Mouse (Mus musculus) frontal cortex, postnatal 25 days (tissue): Measurements from ENCODE around the gene Zfp992.
"Not testable (repeated sequence)": the region's sequence is repeated elsewhere in the genome, so short reads cannot be mapped to it uniquely, and the experiment has no call there.

Experiments
- DNase-seq, 2 experiments: peaks; one replicate each; pipeline ENCODE4 v3.0.0; 2022; ENCODE audit warnings: low spot score in 2 of 2

Zfp992 gene

DNA sequence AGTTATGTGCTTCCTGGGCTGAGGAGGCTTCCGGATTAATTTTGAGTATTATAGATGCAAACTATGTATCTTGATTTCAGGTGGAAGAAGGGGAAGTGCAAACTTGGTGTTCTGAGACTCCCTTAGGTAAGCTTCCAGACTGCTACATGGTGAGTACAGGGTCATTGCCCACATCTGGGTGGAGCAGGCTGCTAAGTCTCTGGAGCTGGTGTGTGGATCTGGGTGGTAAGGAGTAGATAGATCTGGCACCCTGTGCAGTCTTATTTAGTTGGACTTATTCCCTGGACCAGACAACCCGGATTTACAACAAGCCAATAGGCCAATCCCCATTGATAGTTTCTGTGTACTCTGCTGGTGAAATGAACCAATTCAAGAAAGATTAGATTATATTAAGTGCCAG lies at the start of gene Zfp992:
Zfp992 (plus strand) TSS at position 74 of the 400 bp plus-strand sequence.
- DNase-seq, result not testable (repeated sequence)

DNA sequence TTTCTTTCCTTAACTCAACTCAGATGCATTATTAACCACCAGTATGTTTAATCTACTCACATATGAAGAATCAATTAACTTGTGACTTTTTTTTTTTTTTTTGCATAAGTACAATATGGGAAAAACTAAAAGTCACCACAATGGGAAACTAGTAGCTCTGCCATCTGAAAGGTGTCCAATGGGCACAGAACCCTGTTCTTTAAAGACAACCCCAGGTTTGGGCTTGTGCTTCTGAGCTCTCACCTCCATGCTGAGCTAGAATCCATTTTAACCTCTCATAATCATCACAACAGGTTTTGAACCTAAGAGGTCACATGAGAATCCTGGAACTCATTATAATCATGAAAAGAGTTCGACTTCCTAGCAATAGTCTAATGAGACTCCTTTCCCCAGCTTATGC lies 19.4 kb upstream of the Zfp992 start:
- not testable (repeated sequence) for DNase-seq

DNA sequence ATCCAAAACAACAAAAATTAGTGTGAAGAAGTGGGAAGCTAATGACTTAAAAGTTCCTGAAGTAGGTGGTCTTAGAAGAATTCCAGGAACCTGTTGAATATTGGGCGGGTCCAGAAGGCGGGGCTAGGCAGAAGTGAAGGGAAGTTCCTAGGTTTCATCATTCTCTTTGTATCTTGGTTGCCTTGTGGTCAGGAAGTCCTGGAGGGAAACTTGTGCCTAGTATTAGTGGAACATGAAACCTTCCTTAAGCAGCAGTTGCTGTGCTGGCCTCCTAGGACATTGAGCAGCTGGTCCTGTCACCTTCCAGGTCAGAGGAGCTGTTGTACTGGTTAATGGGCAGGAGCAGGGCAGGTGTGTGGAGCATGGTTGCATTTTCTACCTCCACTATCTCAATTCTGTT lies 17.9 kb upstream of the Zfp992 start:
- DNase-seq, result not testable (repeated sequence)

DNA sequence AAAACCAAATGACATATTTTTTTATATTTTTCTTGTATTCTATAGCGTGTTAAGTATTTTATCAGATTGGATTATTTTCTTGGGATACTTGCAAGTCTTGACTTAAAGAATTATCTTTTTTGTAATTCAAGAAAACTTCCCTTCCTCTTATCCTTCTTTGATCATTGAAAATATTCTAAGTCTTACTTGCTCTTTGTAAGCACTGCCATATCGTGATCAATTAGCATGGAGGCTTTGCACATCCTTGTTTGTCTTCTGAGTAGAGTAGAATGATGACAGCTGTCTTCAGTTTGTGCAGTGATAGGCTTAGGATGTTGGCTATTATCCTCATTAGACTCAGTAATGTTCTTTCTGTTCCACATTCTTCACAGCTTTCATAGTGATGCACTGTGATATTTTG lies 13.3 kb upstream of the Zfp992 start:
- DNase-seq, result not testable (repeated sequence)

DNA sequence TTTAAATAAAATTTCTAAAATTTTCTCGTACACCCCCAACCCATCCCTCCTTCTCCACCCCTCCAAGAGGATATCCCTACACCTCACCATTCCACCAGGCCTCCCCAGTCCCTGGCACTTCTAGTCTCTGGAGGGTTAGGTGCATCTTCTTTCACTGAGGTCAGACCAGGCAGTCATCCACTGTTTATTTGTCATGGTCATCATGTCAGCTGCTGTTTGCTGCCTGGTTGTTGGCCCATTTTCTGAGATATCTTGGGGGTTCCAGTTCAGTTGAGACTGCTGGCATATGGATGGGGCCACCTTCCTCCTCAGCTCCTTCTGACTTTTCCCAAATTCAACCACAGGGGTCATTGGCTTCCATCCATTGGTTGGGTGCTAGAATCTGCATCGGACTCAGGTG lies 11.6 kb upstream of the Zfp992 start:
- DNase-seq, result not testable (repeated sequence)

DNA sequence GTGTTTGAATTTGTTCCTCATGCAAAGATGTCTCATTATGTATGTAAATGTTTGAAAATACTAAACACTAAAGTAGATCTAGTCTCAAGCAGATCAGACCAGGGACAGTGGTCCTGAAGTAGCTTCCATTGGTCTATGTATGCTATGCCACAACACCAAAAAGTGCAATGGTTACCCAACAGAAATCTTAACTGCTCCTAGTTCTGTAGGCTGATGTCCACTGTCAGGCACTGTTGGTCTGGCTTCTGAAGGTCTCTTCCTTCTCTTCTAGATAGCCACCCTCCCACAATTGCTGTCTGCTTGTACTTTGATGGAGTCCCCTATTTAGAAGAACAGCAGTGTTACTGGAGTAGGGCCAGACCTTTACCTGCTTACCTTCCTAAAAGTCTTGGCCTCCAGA lies 4.5 kb upstream of the Zfp992 start:
- not testable (repeated sequence) for DNase-seq

DNA sequence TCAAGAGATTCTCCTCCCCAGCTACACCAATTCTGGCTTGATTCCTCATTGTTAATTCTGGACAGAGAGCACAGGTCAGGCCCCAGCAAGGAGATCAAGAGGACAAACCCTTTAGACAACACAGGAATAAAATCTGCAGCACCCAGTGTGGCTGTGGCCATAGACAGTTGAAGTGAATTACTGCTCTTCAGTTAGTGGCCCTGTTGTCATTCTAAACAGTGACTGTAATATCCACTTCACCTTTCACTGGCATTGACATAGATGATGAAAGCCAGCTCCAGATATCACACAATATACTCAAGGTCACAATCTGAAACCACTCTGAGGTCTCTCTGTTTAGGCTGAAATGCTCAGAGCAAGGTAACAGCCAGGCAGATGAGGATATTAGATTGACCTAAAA lies 3.7 kb upstream of the Zfp992 start:
- DNase-seq, result not testable (repeated sequence)

DNA sequence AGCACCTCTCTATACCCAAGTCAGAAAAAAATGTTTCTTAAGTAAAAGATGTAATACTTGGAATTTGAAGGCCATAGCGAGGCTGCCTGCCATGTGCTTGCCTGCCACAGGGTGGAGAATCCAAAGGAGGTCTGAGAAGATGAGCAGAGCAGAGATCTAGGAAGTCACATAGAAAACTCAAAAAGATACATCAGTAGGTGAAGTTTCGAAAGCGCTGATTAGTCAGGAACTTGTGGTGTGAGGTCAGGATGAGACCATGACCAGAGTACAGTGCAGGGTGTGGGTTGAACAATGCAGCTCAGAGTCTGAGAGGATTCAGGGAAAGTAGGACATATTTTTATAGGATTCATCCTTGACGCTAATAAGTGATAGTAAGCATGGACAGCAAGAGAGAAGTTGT lies 2.7 kb upstream of the Zfp992 start:
- not testable (repeated sequence) for DNase-seq

DNA sequence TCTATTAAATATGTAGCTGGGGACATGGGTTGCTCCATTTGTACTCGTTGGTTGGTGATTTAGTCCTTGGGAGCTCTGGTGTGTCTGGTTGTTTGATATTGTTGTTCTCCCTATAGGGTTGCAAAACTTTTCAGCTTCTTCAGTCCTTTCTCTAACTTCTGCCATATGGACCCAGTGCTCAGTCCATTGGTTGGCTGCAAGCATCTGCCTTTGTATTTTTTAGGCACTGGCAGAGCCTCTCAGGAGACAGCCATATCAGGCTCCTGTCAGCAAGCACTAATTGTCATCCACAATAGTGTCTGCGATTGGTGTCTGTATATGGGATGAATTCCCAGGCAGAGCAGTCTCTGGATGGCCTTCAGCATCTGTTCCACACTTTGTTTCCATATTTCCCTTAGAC lies 1.8 kb upstream of the Zfp992 start:
- not testable (repeated sequence) for DNase-seq

DNA sequence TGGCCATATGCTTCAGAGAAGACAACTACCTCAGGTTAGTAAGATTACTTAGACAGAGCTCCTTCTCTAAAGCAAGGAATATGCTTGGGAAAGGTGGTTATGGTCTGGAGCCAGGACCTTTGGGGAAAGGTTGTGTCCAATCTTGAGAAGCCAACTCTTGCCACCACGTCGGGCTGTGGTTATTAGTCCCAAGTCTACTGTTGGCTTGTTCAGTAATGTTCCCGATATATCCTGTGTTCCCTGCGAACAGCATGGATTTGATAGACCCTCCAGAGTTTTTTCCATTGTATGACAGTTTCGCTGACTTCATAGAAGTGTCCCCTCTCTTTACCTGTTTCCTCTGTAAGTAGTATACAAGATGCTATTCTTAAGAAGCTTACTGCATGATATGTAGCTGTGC lies 888 bp downstream of the Zfp992 start:
- not testable (repeated sequence) for DNase-seq

DNA sequence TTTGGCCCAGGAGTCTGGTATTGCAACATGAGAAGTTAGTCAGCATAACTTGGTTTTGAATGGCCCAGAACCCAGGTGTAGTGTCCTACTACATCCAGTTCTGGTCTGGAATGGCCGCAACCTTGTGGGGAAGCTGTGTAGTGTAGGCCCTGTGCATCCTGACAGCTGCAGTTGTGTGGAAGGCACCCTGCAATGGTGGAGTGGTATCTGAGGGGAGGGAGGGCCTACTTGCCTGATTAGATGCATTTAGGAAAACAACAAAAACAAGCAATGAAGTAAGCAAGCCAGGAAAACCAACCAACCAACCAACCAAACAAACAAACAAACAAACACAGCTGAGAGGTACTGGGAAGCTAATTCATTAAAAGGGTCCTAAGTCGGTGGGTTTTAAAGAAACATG lies 3.8 kb downstream of the Zfp992 start:
- DNase-seq, result not testable (repeated sequence)

DNA sequence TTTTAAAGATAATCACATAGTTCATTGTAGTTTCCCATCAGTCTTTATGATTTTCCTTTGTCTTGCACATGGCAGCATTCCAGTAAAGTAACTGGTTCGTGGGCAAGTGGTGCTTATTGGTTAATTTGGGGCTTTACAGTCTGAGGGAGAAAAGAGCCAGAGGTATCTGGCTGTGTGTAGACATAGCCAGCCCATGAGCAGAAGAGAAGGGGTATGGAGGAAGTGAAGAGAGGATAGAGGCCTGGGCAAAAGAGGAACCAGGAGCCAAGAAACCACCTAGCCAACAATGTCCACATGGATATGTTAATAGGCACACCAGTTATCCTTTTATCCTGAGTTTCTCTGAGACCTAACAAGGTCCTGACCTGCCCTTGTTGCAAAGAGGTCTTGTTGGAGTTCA lies 5.3 kb downstream of the Zfp992 start:
- DNase-seq, result not testable (repeated sequence)

DNA sequence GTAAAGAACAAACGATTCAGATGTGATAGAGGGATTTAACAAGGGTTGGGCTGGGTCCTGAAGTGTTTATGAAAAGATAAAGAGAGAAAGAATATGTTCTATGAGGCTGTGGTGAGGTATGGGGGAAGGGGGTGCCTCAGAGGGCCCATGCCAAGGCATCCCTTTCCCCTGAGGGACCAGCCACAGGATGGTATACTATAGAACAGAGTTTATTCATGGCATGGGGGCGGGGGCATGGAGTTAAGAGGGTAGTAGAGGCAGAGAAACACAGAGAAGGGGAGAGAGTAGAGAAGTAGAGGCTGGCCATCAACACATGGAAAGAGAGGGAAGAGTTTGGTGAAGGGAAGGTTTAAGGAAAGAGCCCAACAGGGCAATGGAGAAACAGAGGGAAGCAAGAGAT lies 6.1 kb downstream of the Zfp992 start:
- no peak for DNase-seq

DNA sequence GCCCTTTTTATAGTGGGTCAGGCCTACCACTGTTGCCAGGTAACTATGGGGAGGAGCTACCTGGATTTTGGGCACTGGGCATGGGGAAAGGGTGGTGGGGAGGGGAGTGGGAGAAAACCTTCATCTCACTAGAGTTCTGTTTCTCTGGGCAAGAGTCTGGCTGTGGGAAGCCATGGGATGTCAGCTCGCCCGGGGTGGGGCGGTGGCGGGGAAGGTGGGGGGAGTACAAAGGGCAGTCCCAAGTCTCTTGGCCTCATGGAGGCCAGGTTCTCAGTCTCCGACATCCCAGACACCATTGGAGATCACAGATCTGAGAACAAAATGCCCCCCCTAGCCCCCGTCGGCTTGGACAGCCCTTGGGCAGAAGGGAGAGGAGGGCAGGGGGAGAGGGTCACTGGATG lies 6.5 kb downstream of the Zfp992 start:
- no peak for DNase-seq

DNA sequence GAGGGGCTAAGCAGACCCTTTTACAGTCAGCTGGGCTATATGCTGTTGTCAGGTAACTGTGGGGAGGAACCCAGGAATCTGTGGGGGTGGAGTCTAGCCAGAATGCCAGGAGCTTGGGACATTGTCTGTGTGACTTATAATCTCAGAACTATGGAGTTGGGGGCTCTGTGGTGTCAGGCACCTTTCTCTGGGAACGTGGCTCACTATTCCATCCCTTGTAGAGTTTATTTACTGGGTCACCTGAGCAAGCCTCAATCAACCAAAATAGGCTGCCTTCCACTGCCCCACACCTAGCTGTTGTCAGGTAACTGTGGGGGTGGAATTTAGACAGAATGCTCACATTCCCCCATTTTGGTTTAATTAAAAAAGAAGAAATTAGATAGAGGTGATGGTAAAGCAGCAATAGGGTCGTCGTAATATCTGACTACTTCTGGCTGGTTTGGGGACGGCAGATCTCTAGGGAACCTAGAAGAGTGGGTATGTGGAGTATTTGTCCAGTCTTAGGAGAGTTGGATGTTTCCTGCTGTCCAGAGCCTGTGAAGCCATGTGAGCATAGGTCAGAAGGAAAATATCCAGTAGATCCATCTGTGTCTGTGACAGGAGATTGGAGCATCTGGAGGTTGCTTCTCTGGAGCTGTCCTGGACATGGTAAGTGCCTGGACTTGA lies 7.4 kb downstream of the Zfp992 start:
- DNase-seq, result no peak

DNA sequence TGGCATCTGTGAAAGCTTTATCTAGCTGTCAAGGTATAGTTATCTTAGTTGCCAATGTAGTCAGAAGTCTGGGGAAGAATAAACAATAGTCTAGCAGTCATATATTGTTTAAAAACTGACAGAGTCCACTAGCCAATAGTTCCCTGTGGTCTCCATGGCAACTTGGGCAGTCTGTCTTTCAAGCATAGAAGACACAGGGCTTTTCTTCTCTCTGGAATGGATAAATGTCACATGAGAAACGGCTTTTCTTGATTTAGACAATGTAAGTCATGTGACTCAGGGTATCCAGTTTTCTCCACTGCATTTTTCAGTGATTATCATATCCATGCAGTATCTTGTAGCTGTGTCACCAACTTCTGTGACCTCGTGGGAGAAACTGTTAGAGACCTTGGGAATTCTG lies 8.3 kb downstream of the Zfp992 start:
- DNase-seq, result no peak

DNA sequence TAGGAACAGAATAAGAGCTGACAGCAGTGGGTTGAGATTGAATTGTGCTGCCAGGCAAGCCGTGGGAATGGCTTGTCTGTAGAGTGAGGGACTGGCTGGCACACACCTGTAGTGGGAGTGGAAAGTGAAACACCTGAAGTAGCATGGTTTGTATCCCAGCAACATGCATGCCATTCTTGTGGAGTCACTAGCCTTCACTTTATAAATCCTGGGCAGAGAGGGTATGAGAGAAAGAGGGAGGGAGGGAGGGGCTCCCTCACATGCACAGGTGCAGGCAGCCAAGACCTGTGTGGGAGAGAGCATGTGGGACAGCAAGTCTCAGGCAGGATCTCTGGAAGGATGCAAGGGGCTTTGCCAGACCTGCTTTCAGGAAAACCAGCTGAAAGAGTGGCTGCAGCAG lies 8.9 kb downstream of the Zfp992 start:
- DNase-seq, result no peak

DNA sequence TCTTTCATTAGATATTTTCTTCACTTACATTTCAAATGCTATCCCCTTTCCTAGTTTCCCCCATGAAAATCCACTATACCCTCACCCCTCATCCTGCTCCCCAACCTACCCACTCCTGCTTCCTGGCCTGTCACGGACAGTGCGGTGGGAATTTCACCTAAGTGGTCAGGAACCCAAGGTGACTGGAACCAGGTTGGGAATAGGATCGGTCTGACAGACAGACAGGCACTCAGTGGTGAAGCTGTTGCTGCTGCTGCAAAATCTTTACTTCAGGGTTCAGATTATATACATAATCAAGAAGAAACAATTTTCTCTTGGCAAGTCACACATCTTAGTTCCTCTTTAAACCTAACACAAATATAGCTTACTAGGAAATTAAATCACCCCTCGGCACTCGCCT lies 11.0 kb downstream of the Zfp992 start:
- DNase-seq, result not testable (repeated sequence)

DNA sequence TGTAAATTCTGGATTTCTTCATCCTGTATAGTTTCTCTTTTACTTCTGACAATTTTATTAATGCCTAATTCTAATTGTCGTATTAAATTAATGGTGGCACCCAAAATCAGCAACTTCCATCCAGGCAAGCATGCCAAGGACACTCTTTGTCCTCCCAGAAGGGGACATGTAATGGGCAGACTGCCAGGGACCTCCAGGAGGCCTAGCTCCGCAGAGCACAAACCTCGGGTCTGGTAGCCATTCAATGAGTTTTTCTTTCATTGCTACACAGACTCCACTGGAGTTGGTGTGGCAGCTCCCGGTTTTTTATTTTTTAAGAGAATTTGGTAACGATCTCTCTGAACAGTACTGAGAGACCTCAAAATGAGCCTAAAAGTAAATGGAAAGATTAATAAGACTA lies 11.9 kb downstream of the Zfp992 start:
- DNase-seq, result not testable (repeated sequence)

DNA sequence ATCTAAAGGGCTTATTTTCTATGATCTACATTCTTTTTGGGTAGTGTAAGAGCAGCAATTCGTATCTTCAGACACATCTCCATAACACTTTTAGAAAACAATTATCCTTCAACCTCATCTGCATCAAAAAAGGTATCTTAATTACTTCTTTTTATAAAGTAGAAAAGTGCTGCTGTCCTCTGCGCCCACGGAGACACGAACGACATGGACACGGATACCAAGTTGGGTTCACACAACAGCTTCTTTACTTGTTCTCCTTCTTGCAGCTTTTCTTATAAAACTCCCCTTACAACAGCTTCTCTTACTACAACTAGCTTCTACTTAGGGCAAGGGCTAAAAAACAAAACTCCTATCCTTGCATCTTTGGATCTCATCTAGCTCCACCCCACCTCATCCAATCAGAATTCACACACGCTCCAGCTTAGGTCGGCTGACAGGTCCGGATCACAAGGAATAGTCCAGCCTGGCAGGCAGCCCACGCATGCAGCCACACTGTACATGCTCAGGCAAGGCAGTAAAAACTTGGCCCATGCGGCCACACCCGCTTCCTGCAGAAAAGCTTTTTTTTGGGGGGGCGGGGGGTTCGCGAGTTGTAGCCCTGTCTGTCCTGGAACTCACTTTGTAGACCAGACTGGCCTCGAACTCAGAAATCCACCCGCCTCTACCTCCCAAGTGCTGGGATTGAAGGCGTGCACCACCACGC lies 15.0 kb downstream of the Zfp992 start:
- DNase-seq, result not testable (repeated sequence)

DNA sequence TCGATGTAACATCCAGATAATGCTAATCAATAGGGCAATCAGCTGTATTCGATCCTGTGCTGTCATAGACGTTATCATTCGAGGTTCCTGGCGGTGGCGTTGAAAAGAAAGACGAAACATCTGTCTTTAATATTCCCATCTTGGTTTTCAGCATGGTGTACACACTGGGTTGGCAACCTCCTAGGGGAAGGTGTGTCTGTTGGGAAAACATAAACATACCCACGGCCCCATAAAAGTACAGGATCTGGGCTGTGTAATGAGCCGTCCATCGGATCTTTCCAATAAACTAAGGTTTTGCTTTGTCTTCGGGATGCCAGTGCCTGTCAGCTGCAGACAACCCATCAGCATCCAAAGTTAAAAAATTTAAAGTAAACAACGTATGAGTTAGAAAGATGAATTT lies 21.2 kb downstream of the Zfp992 start:
- DNase-seq, result not testable (repeated sequence)

DNA sequence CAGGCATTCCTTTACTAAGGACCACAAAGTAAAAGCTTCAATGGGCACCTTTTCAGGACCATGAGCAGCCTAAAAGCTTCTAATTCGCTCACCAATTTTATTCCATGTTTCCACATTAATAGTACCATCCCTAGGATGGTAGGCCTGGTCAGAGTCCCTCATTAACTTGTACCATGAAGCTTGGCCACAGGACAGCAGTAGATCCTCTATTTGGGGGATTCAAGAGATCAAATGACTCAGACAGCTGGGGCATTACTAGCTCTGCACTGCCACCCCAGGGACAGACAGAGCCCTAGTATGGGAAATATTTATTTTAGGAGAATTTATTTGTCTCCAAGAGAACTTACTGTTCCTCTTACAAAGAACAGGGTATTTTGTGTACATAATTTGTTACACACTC lies 25.4 kb downstream of the Zfp992 start:
- DNase-seq, result not testable (repeated sequence)
